Mouse (Mus musculus) intestine, embryonic 16.5 days (tissue): ENCODE results near the gene Slc9a9. TPM values are rescaled to one million over a fixed set of nuclear protein-coding genes. Genes with fewer than 3 reads are reported as not detected.
A peak's percentile ranks its signal among the peaks of the same experiment; 100 is the strongest.

ENCODE experiments used
- ATAC-seq: fragments of 200-750 bp; cut with Nextera tagmentation; 2 replicates; pipeline ENCODE4 v1.8.0; 2017; ENCODE audit warnings: moderate TSS enrichment, moderate library complexity
- H3K27ac ChIP-seq: fragments of 300-500 bp; sonication (generic); 2 replicates; pipeline ENCODE4 v1.5.1; 2014; ENCODE audit warnings: mild to moderate bottlenecking, low read length
- H3K27me3 ChIP-seq: fragments of 300-500 bp; sonication (generic); replicated peaks from 2 replicates; pipeline ENCODE4 v1.6.1; 2014; ENCODE audit warnings: low read length, control low read depth, mixed read lengths; ENCODE audit not compliant: control insufficient read depth, insufficient read depth
- H3K36me3 ChIP-seq: fragments of 300-500 bp; sonication (generic); 2 replicates; pipeline ENCODE4 v1.6.1; 2014; ENCODE audit warnings: low read length, control low read depth; ENCODE audit not compliant: control insufficient read depth, insufficient read depth
- H3K4me1 ChIP-seq: fragments of 300-500 bp; sonication (generic); 2 replicates; pipeline ENCODE4 v1.6.1; 2014; ENCODE audit warnings: low read length, control low read depth, mixed read lengths; ENCODE audit not compliant: control insufficient read depth, insufficient read depth
- H3K4me2 ChIP-seq: fragments of 300-500 bp; sonication (generic); 2 replicates; pipeline ENCODE4 v1.6.1; 2014; ENCODE audit warnings: low read depth, low read length, control low read depth
- H3K4me3 ChIP-seq: fragments of 300-500 bp; sonication (generic); 2 replicates; pipeline ENCODE4 v1.5.1; 2014; ENCODE audit warnings: mild to moderate bottlenecking, low read length
- H3K9ac ChIP-seq: fragments of 300-500 bp; sonication (generic); 2 replicates; pipeline ENCODE4 v1.6.1; 2014; ENCODE audit warnings: low read depth, low read length
- H3K9me3 ChIP-seq: fragments of 300-500 bp; sonication (generic); 2 replicates; pipeline ENCODE4 v1.6.1; 2016; ENCODE audit warnings: low read length, control low read depth; ENCODE audit not compliant: control insufficient read depth
- WGBS: fragments of 180-500 bp; shearing (Covaris S2); extraction: QIAGEN DNeasy Blood & Tissue Kit; methylation state at CpG from one replicate; pipeline ENCODE4 v1.1.7; 2014; 5-methylcytosine and 5-hydroxymethylcytosine counted together
- polyA plus RNA-seq: library from polyadenylated mRNA; unstranded; fragments of >200 nt; fragmentation: Nextera tagmentation; extraction: Ambion mirVana; gene quantifications from 2 replicates; pipeline ENCODE4 v1.2.1, GENCODE M21; 2015

Gene Slc9a9
- polyA plus RNA-seq, 1 experiment from 2014 or later: 2.3 TPM

- Histone ChIP-seq H3K9ac (no peak overlapping the region), H3K27ac (no peak overlapping the region), H3K4me3 (no peak overlapping the region), H3K9me3 (no peaks in the 10 kb centered on the region), H3K4me1 (peaks cover 4% of the 10 kb centered on the region; the same call in 1 of the 2 replicates), H3K4me2 (no peak overlapping the region), H3K36me3 (no peaks in the 10 kb centered on the region), H3K27me3 (no peaks in the 10 kb centered on the region)
- 86% methylated on average over 4 of the region's 4 CpGs for WGBS
- ATAC-seq: no peak
These were observed 24.5 kb downstream of the Slc9a9 start for GRCm38 (mm10) chr9:94694243-94694642.

- Histone ChIP-seq H3K4me3 (no peak overlapping the region), H3K9me3 (no peaks in the 10 kb centered on the region), H3K36me3 (no peaks in the 10 kb centered on the region), H3K9ac (no peak overlapping the region; the same call in 1 of the 2 replicates), H3K27me3 (no peaks in the 10 kb centered on the region), H3K4me1 (peaks cover 4% of the 10 kb centered on the region; the same call in 1 of the 2 replicates), H3K27ac (no peak overlapping the region), H3K4me2 (no peak overlapping the region)
- 72% methylated on average over 3 of the region's 3 CpGs for WGBS
- ATAC-seq: no peak
These were observed 25.3 kb downstream of the Slc9a9 start for GRCm38 (mm10) chr9:94694983-94695382.

- no peaks in the 10 kb centered on the region for H3K36me3 ChIP-seq
- H3K27me3 ChIP-seq: no peaks in the 10 kb centered on the region
- H3K4me3 ChIP-seq: no peak overlapping the region
- no peak overlapping the region for H3K27ac ChIP-seq
- H3K4me2 ChIP-seq: peak overlapping the region; percentile 23; the same call in 1 of the 2 replicates
- H3K9ac ChIP-seq: no peak overlapping the region
- H3K9me3 ChIP-seq: no peaks in the 10 kb centered on the region
- WGBS: 50% methylated on average over 9 of the region's 9 CpGs
- peaks cover 4% of the 10 kb centered on the region; the same call in 1 of the 2 replicates for H3K4me1 ChIP-seq
- ATAC-seq: peak; percentile 85
These were observed 26.9 kb downstream of the Slc9a9 start for GRCm38 (mm10) chr9:94696539-94697079.

GRCm38 (mm10) chr9:94698175-94698574 is 28.5 kb downstream of the Slc9a9 start:
- Histone ChIP-seq H3K4me2 (no peak overlapping the region), H3K4me1 (no peaks in the 10 kb centered on the region), H3K36me3 (no peaks in the 10 kb centered on the region), H3K4me3 (no peak overlapping the region), H3K27ac (no peak overlapping the region), H3K9ac (no peak overlapping the region), H3K9me3 (no peaks in the 10 kb centered on the region), H3K27me3 (no peaks in the 10 kb centered on the region)
- ATAC-seq: no peak
- WGBS: 76% methylated on average over 2 of the region's 2 CpGs

GRCm38 (mm10) chr9:94700549-94700948 is 30.8 kb downstream of the Slc9a9 start:
- WGBS: 50% methylated on average over 1 of the region's 1 CpGs
- no peaks in the 10 kb centered on the region for H3K9me3 ChIP-seq
- ATAC-seq: no peak
- H3K36me3 ChIP-seq: no peaks in the 10 kb centered on the region
- H3K9ac ChIP-seq: no peak overlapping the region
- no peak overlapping the region for H3K4me3 ChIP-seq
- H3K4me1 ChIP-seq: no peaks in the 10 kb centered on the region
- H3K27me3 ChIP-seq: no peaks in the 10 kb centered on the region
- no peak overlapping the region for H3K27ac ChIP-seq
- H3K4me2 ChIP-seq: no peak overlapping the region

GRCm38 (mm10) chr9:94701193-94701869 is 31.6 kb downstream of the Slc9a9 start:
- Histone ChIP-seq H3K9me3 (no peaks in the 10 kb centered on the region), H3K27ac (no peak overlapping the region), H3K4me2 (no peak overlapping the region), H3K27me3 (no peaks in the 10 kb centered on the region), H3K36me3 (no peaks in the 10 kb centered on the region), H3K4me1 (no peaks in the 10 kb centered on the region), H3K4me3 (no peak overlapping the region), H3K9ac (no peak overlapping the region)
- WGBS: 57% methylated on average over 6 of the region's 6 CpGs
- no peak for ATAC-seq

- Histone ChIP-seq H3K27me3 (no peaks in the 10 kb centered on the region), H3K9ac (no peak overlapping the region), H3K9me3 (no peaks in the 10 kb centered on the region), H3K36me3 (no peaks in the 10 kb centered on the region), H3K27ac (no peak overlapping the region), H3K4me1 (no peaks in the 10 kb centered on the region), H3K4me2 (no peak overlapping the region), H3K4me3 (no peak overlapping the region)
- no peak for ATAC-seq
- whole genome bisulfite sequencing: 51% methylated on average over 10 of the region's 10 CpGs
These were observed 32.4 kb downstream of the Slc9a9 start for GRCm38 (mm10) chr9:94701965-94702634.

- Histone ChIP-seq H3K9me3 (no peaks in the 10 kb centered on the region), H3K4me2 (no peak overlapping the region), H3K27ac (no peak overlapping the region), H3K9ac (no peak overlapping the region), H3K36me3 (no peaks in the 10 kb centered on the region), H3K4me1 (no peaks in the 10 kb centered on the region), H3K27me3 (no peaks in the 10 kb centered on the region), H3K4me3 (no peak overlapping the region)
- ATAC-seq: no peak
- 70% methylated on average over 9 of the region's 9 CpGs for WGBS
These were observed 35.5 kb downstream of the Slc9a9 start for GRCm38 (mm10) chr9:94704986-94705757.

GRCm38 (mm10) chr9:94705758-94706026 is 36.0 kb downstream of the Slc9a9 start:
- Histone ChIP-seq H3K9ac (no peak overlapping the region), H3K4me2 (no peak overlapping the region), H3K4me1 (no peaks in the 10 kb centered on the region), H3K27ac (no peak overlapping the region), H3K36me3 (no peaks in the 10 kb centered on the region), H3K27me3 (no peaks in the 10 kb centered on the region), H3K9me3 (no peaks in the 10 kb centered on the region), H3K4me3 (no peak overlapping the region)
- 63% methylated on average over 2 of the region's 2 CpGs for WGBS
- ATAC-seq: no peak
